In genomic region chr4:154109216-154109849, GRCm38 (mm10) we compare ENCODE assay signal across 11 mouse cellular contexts. TPM values are rescaled to one million over a fixed set of nuclear protein-coding genes. Genes with fewer than 3 reads are reported as not detected.
A peak's percentile ranks its signal among the peaks of the same experiment; 100 is the strongest.
DNase-seq lines count a peak whose midpoint lies in the region; ATAC-seq and TF ChIP-seq lines count a peak whose summit lies in the region.
"Had no signal": no experiment of that assay in that cellular context is flagged by ENCODE, and none has a peak within 500 bp of the region (broad histone marks: within the 10 kb centered on the region; RNA-seq: fewer than 3 reads in every experiment).

No protein-coding gene starts in this region.

- no peaks in the 10 kb centered on the region for H3K27me3 ChIP-seq in forebrain, embryonic 14.5 days (replicated peaks; ENCODE audit: control insufficient read depth, insufficient read depth, low read length)
- H3K27me3 ChIP-seq in forebrain, embryonic 10.5 days (ENCODE audit: poor library complexity, severe bottlenecking): peaks cover 30% of the 10 kb centered on the region
- peaks cover 4% of the 10 kb centered on the region for H3K27me3 ChIP-seq in midbrain, postnatal 0 days (ENCODE audit: insufficient read depth, low read length)
- peaks cover 2% of the 10 kb centered on the region; the same call in 1 of the 2 replicates for H3K27me3 ChIP-seq in midbrain, embryonic 15.5 days (replicated peaks)
- no peaks in the 10 kb centered on the region for H3K27me3 ChIP-seq in stomach, embryonic 16.5 days (ENCODE audit: control insufficient read depth, insufficient read depth, low read length)

- DNase-seq in forebrain, embryonic 14.5 days (ENCODE audit: low spot score): peak; percentile 64
- no peak for DNase-seq in forebrain, embryonic 10.5 days (ENCODE audit: extremely low spot score, low spot score)
- DNase-seq in midbrain, postnatal 0 days (ENCODE audit: low spot score): peak; percentile 75
- DNase-seq in layer of hippocampus, adult 8-10 months (ENCODE audit: low spot score in 2 of 2): peak; percentile 42 to 50
- no peak for DNase-seq in kidney, postnatal 25 days
- no peak for DNase-seq in yolk sac, embryonic 10.5 days (ENCODE audit: low spot score)
- DNase-seq: lung, postnatal 14 days had no signal

- H3K4me3 ChIP-seq in forebrain, embryonic 14.5 days (ENCODE audit: low read depth, low read length): no peak overlapping the region
- H3K4me3 ChIP-seq in forebrain, embryonic 10.5 days: no peak overlapping the region
- H3K4me3 ChIP-seq in midbrain, postnatal 0 days (ENCODE audit: low read depth, low read length): no peak overlapping the region
- H3K4me3 ChIP-seq in midbrain, embryonic 15.5 days: no peak overlapping the region
- no peak overlapping the region for H3K4me3 ChIP-seq in stomach, embryonic 16.5 days (replicated peaks; ENCODE audit: low read length)
- H3K4me3 ChIP-seq: neural tube, embryonic 12.5 days had no signal

- no peaks in the 10 kb centered on the region for H3K36me3 ChIP-seq in forebrain, embryonic 14.5 days (ENCODE audit: control insufficient read depth, insufficient read depth, low read length)
- H3K36me3 ChIP-seq in forebrain, embryonic 10.5 days (replicated peaks): no peaks in the 10 kb centered on the region
- H3K36me3 ChIP-seq in midbrain, postnatal 0 days (ENCODE audit: insufficient read depth, low read length): no peaks in the 10 kb centered on the region
- no peaks in the 10 kb centered on the region for H3K36me3 ChIP-seq in midbrain, embryonic 15.5 days (replicated peaks)
- no peaks in the 10 kb centered on the region for H3K36me3 ChIP-seq in stomach, embryonic 16.5 days (ENCODE audit: control insufficient read depth, insufficient read depth, low read length)
- H3K36me3 ChIP-seq: neural tube, embryonic 12.5 days had no signal

- ATAC-seq in forebrain, embryonic 14.5 days: peak; percentile 54; the same call in 1 of the 2 replicates
- peak; percentile 54; the same call in 1 of the 2 replicates for ATAC-seq in midbrain, postnatal 0 days (ENCODE audit: low FRiP score)
- no peak for ATAC-seq in midbrain, embryonic 15.5 days (replicated peaks)
- peak; percentile 49; the same call in 1 of the 2 replicates for ATAC-seq in stomach, embryonic 16.5 days (ENCODE audit: insufficient read depth, low FRiP score)

- H3K9me3 ChIP-seq in forebrain, embryonic 14.5 days (replicated peaks; ENCODE audit: control insufficient read depth, low read length): no peaks in the 10 kb centered on the region
- no peaks in the 10 kb centered on the region for H3K9me3 ChIP-seq in forebrain, embryonic 10.5 days
- H3K9me3 ChIP-seq in midbrain, postnatal 0 days (ENCODE audit: low read length): no peaks in the 10 kb centered on the region
- H3K9me3 ChIP-seq in midbrain, embryonic 15.5 days: no peaks in the 10 kb centered on the region
- no peaks in the 10 kb centered on the region for H3K9me3 ChIP-seq in stomach, embryonic 16.5 days (replicated peaks; ENCODE audit: control insufficient read depth, low read length)
- H3K9me3 ChIP-seq: neural tube, embryonic 12.5 days had no signal

- H3K4me1 ChIP-seq in forebrain, embryonic 14.5 days (ENCODE audit: control insufficient read depth, insufficient read depth, low read length): no peaks in the 10 kb centered on the region; the same call in 1 of the 2 replicates
- H3K4me1 ChIP-seq in forebrain, embryonic 10.5 days: peaks cover 11% of the 10 kb centered on the region
- H3K4me1 ChIP-seq in midbrain, postnatal 0 days (ENCODE audit: insufficient read depth, low read length): no peaks in the 10 kb centered on the region
- no peaks in the 10 kb centered on the region; the same call in 1 of the 2 replicates for H3K4me1 ChIP-seq in midbrain, embryonic 15.5 days
- 0 out of 2 replicates have a peak, but pooled peaks cover 7% of the 10 kb centered on the region for H3K4me1 ChIP-seq in stomach, embryonic 16.5 days (ENCODE audit: control insufficient read depth, insufficient read depth, low read length)

- no peak overlapping the region for H3K4me2 ChIP-seq in forebrain, embryonic 14.5 days (ENCODE audit: low read length)
- no peak overlapping the region for H3K4me2 ChIP-seq in midbrain, postnatal 0 days (ENCODE audit: low read depth, low read length, poor library complexity, severe bottlenecking)
- H3K4me2 ChIP-seq in midbrain, embryonic 15.5 days: no peak overlapping the region
- H3K4me2 ChIP-seq in stomach, embryonic 16.5 days (ENCODE audit: low read depth, low read length): no peak overlapping the region
- H3K4me2 ChIP-seq: neural tube, embryonic 12.5 days had no signal

- no peak overlapping the region for H3K9ac ChIP-seq in forebrain, embryonic 14.5 days (ENCODE audit: low read length)
- no peak overlapping the region for H3K9ac ChIP-seq in midbrain, postnatal 0 days (replicated peaks; ENCODE audit: low read length, poor library complexity, severe bottlenecking)
- no peak overlapping the region for H3K9ac ChIP-seq in midbrain, embryonic 15.5 days
- H3K9ac ChIP-seq in stomach, embryonic 16.5 days (ENCODE audit: low read length): no peak overlapping the region
- H3K9ac ChIP-seq: neural tube, embryonic 12.5 days had no signal

- TF ChIP-seq CTCF in midbrain, postnatal 0 days (IDR thresholded peaks at IDR 0.05): no peak

- WGBS in forebrain, embryonic 14.5 days: 47% methylated on average over 18 of the region's 18 CpGs
- 66% methylated on average over 18 of the region's 18 CpGs for WGBS in forebrain, embryonic 10.5 days
- 44% methylated on average over 17 of the region's 18 CpGs for WGBS in midbrain, postnatal 0 days
- WGBS in midbrain, embryonic 15.5 days: 58% methylated on average over 18 of the region's 18 CpGs
- 38% methylated on average over 18 of the region's 18 CpGs for WGBS in stomach, embryonic 16.5 days

- no peak overlapping the region for H3K27ac ChIP-seq in forebrain, embryonic 14.5 days (ENCODE audit: low read depth, low read length)
- no peak overlapping the region for H3K27ac ChIP-seq in forebrain, embryonic 10.5 days
- H3K27ac ChIP-seq in midbrain, postnatal 0 days (ENCODE audit: low read depth, low read length): no peak overlapping the region
- no peak overlapping the region for H3K27ac ChIP-seq in midbrain, embryonic 15.5 days
- no peak overlapping the region for H3K27ac ChIP-seq in stomach, embryonic 16.5 days (ENCODE audit: low read length)
- H3K27ac ChIP-seq: neural tube, embryonic 12.5 days had no signal

RNA-seq across cellular contexts. Expression of gene Trp73, which starts 30.7 kb away (rescaled TPM):
- 4.6 and 5.4 TPM in 2 replicates for polyA plus RNA-seq in forebrain, embryonic 14.5 days (2014; fragmentation: Nextera tagmentation; extraction: Ambion mirVana)
- 1.9 and 4.5 TPM in 2 replicates for polyA plus RNA-seq in forebrain, embryonic 10.5 days (2016; fragmentation: Nextera tagmentation; extraction: Ambion mirVana)
- 0.49 and 1.2 TPM in 2 replicates for total RNA-seq in midbrain, postnatal 0 days (2014; rRNA removed)
- 0.28 and 0.52 TPM in 2 replicates for polyA plus RNA-seq in midbrain, postnatal 0 days (2015; fragmentation: Nextera tagmentation; extraction: Ambion mirVana)
- 1.2 and 1.5 TPM in 2 replicates for polyA plus RNA-seq in midbrain, embryonic 15.5 days (2015; fragmentation: Nextera tagmentation; extraction: Ambion mirVana)
- 1 to 10 TPM; 1.8 to 2.9 (median 2.3) TPM for total RNA-seq in layer of hippocampus, adult 8-10 months (2022)
- polyA plus RNA-seq in stomach, embryonic 16.5 days (2015; fragmentation: Nextera tagmentation; extraction: Ambion mirVana): 0.96 and 1.6 TPM in 2 replicates
- total RNA-seq: heart, postnatal 25 days had no signal

RNA-seq across cellular contexts. Expression of gene Wrap73, which starts 32.8 kb away (rescaled TPM):
- polyA plus RNA-seq in forebrain, embryonic 14.5 days (2014; fragmentation: Nextera tagmentation; extraction: Ambion mirVana): 64.2 and 69.7 TPM in 2 replicates
- 47.5 and 50.3 TPM in 2 replicates for polyA plus RNA-seq in forebrain, embryonic 10.5 days (2016; fragmentation: Nextera tagmentation; extraction: Ambion mirVana)
- total RNA-seq in midbrain, postnatal 0 days (2014; rRNA removed): 37.6 and 46.8 TPM in 2 replicates
- polyA plus RNA-seq in midbrain, postnatal 0 days (2015; fragmentation: Nextera tagmentation; extraction: Ambion mirVana): 34.7 and 36.3 TPM in 2 replicates
- 46.6 and 53.9 TPM in 2 replicates for polyA plus RNA-seq in midbrain, embryonic 15.5 days (2015; fragmentation: Nextera tagmentation; extraction: Ambion mirVana)
- 10 to 100 TPM; 30.2 to 36.3 (median 32.5) TPM for total RNA-seq in layer of hippocampus, adult 8-10 months (2022)
- 35.8 and 38.6 TPM in 2 replicates for polyA plus RNA-seq in stomach, embryonic 16.5 days (2015; fragmentation: Nextera tagmentation; extraction: Ambion mirVana)

RNA-seq across cellular contexts. Expression of gene Tprgl, which starts 51.1 kb away (rescaled TPM):
- 184 and 194 TPM in 2 replicates for polyA plus RNA-seq in forebrain, embryonic 14.5 days (2014; fragmentation: Nextera tagmentation; extraction: Ambion mirVana)
- polyA plus RNA-seq in forebrain, embryonic 10.5 days (2016; fragmentation: Nextera tagmentation; extraction: Ambion mirVana): 104 and 106 TPM in 2 replicates
- 210 and 241 TPM in 2 replicates for total RNA-seq in midbrain, postnatal 0 days (2014; rRNA removed)
- 227 and 250 TPM in 2 replicates for polyA plus RNA-seq in midbrain, postnatal 0 days (2015; fragmentation: Nextera tagmentation; extraction: Ambion mirVana)
- polyA plus RNA-seq in midbrain, embryonic 15.5 days (2015; fragmentation: Nextera tagmentation; extraction: Ambion mirVana): 206 and 225 TPM in 2 replicates
- 100 to 1,000 TPM; 159 to 183 (median 167) TPM for total RNA-seq in layer of hippocampus, adult 8-10 months (2022)
- 122 and 126 TPM in 2 replicates for polyA plus RNA-seq in stomach, embryonic 16.5 days (2015; fragmentation: Nextera tagmentation; extraction: Ambion mirVana)

Comparison
In these comparisons a context has a peak if more than half of its experiments do, and no peak if none do; other contexts are left out.
1. DNase-seq: peak in forebrain, embryonic 14.5 days (single experiment), midbrain, postnatal 0 days (single experiment) and layer of hippocampus, adult 8-10 months (2 of 2); none in forebrain, embryonic 10.5 days (single experiment), kidney, postnatal 25 days (0 of 2) and yolk sac, embryonic 10.5 days (single experiment).